In genomic region chr3:17896756-17897155, GRCm38 (mm10) we compare ENCODE assay signal across 25 mouse cellular contexts. TPM values are rescaled to one million over a fixed set of nuclear protein-coding genes. Genes with fewer than 3 reads are reported as not detected.
A peak's percentile ranks its signal among the peaks of the same experiment; 100 is the strongest.
DNase-seq lines count a peak whose midpoint lies in the region; ATAC-seq and TF ChIP-seq lines count a peak whose summit lies in the region.
"Had no signal": no experiment of that assay in that cellular context is flagged by ENCODE, and none has a peak within 500 bp of the region (broad histone marks: within the 10 kb centered on the region; RNA-seq: fewer than 3 reads in every experiment).

No protein-coding gene starts in this region.

- ATAC-seq in CD4-positive, CD25-positive, alpha-beta regulatory T cell, adult 4 months: no peak
- ATAC-seq: forebrain, embryonic 16.5 days; intestine, embryonic 15.5 days had no signal

- TF ChIP-seq CTCF in cerebellum, adult 2 months (IDR thresholded peaks at IDR 0.05; ENCODE audit: borderline replicate concordance, insufficient read depth, low read depth, low read length): no peak

- WGBS in cerebellum, adult 2 months: 18% methylated on average over 4 of the region's 4 CpGs

- intact Hi-C loops in left cerebral cortex, postnatal 25 days (cut with DNase I): no loop called here

- no peak for TF ChIP-seq POLR2A in cerebellum, adult 2 months (IDR thresholded peaks at IDR 0.05; ENCODE audit: borderline replicate concordance, insufficient read depth, low read length)

- no peak overlapping the region for H3K4me3 ChIP-seq in cerebellum, adult 2 months (replicated peaks; ENCODE audit: insufficient read depth, low read depth, low read length)
- H3K4me3 ChIP-seq: embryonic facial prominence, embryonic 12.5 days; heart, adult 2 months; heart, embryonic 12.5 days; hindbrain, embryonic 10.5 days; intestine, embryonic 15.5 days had no signal

- no peaks in the 10 kb centered on the region for H3K27me3 ChIP-seq in cerebellum, adult 2 months (ENCODE audit: control insufficient read depth, insufficient read depth, low read length)
- H3K27me3 ChIP-seq: embryonic facial prominence, embryonic 12.5 days; heart, embryonic 12.5 days; intestine, embryonic 15.5 days had no signal

- H3K4me1 ChIP-seq in cerebellum, adult 2 months (ENCODE audit: control insufficient read depth, insufficient read depth, low read length): peaks cover 8% of the 10 kb centered on the region
- H3K4me1 ChIP-seq: embryonic facial prominence, embryonic 12.5 days; heart, embryonic 12.5 days; hindbrain, embryonic 10.5 days; intestine, embryonic 15.5 days had no signal

- peak; percentile 22 for DNase-seq in cerebellum, adult 11 months
- peak; percentile 54 to 85 for DNase-seq in cerebellum, adult 2 months
- peak; percentile 63 to 69 for DNase-seq in cerebellum, postnatal 10 days
- DNase-seq in left cerebral cortex, postnatal 25 days (ENCODE audit: low spot score in 2 of 2): no peak
- no peak for DNase-seq in testis, postnatal 14 days (ENCODE audit: low spot score)
- DNase-seq: adrenal gland, adult 8-10 months; adrenal gland, postnatal 36 days; gastrocnemius, postnatal 14 days; heart, adult 2 months; kidney, adult 18-20 months had no signal

- H3K27ac ChIP-seq in cerebellum, adult 2 months (ENCODE audit: insufficient read depth, low read length): no peak overlapping the region
- H3K27ac ChIP-seq: embryonic facial prominence, embryonic 12.5 days; heart, adult 2 months; hindbrain, embryonic 10.5 days; hindbrain, embryonic 14.5 days; intestine, embryonic 15.5 days had no signal

RNA-seq across cellular contexts. Expression of gene Cypt12, which starts 51.5 kb away (rescaled TPM):
- polyA plus RNA-seq in cerebellum, adult 2 months (2012; rRNA removed): not detected in 2 replicates
- polyA plus RNA-seq in CD4-positive, CD25-positive, alpha-beta regulatory T cell, adult 4 months (2017; shearing (Covaris generic)): not detected
- not detected for total RNA-seq in left cerebral cortex, postnatal 25 days (2021)
- total RNA-seq: adrenal gland, adult 8-10 months; adrenal gland, postnatal 36 days; ES-E14; gastrocnemius, adult 18-20 months; gastrocnemius, postnatal 14 days; heart, adult 2 months; heart, postnatal 25 days had no signal
- polyA plus RNA-seq: brain, embryonic 14.5 days; cortical plate, adult 2 months; embryonic facial prominence, embryonic 12.5 days; forebrain, embryonic 11.5 days; forebrain, embryonic 16.5 days; frontal cortex, adult 2 months; heart, embryonic 12.5 days; heart, embryonic 16.5 days; hindbrain, embryonic 10.5 days; hindbrain, embryonic 14.5 days; intestine, embryonic 15.5 days had no signal

Comparison
In these comparisons a context has a peak if more than half of its experiments do, and no peak if none do; other contexts are left out.
1. DNase-seq: peak in cerebellum, adult 11 months (single experiment), cerebellum, adult 2 months (2 of 2) and cerebellum, postnatal 10 days (2 of 2); none in left cerebral cortex, postnatal 25 days (0 of 2) and testis, postnatal 14 days (single experiment).